Mouse (Mus musculus): Measurements from ENCODE around the gene Pik3ca.

Pik3ca gene

GRCm38 (mm10) chr3:32505841-32506240, 108.4 kb downstream of the Pik3ca start:
- DNase-seq = no peak

GRCm38 (mm10) chr3:32506366-32507225, 109.1 kb downstream of the Pik3ca start:
- DNase-seq = no peak

- DNase-seq = peak; percentile 68 to 81
Measured at GRCm38 (mm10) chr3:32508666-32509324, 111.3 kb downstream of the Pik3ca start.

DNA sequence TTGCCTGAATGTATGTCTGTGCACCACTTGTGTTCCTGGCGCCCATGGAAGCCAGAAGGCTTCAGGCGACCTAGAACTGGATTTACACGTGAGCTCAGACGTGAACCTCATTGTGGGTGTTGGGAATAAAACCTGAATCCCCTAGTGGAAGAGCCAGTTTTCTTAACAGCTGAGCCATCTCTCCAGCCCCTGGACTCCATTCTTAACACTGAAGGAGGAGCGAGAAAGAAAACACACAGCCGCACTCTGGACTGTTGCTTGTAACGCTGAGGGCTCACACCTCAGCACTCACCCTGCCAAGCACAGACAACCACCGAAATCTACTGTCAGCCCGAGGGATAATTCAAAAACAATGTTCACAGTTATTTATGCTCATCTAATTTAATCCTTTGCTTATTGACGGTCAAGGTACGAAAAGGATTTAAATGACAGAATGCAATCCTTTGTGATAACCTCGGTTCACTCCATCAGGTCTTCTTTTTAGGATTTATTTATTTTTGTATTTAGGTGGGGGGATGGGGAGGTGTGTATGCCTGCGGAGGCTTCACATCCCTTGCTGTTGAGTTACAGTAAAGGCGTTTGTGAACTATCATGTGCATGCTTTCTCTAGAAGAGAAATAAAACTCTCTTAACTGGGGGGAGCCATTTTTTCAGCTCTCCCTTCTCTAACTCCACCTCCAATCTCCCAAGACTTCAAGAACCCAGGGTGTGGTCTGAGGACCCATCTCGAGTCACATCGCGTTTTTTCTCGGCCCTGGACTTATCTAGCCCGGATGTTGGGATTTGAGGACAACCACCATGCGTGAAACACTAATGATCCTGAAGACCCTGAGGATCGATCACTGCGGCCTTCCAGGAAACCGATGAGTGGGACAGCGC, 112.3 kb downstream of the Pik3ca start, which contains the start of gene Zfp639:
TSS of gene Zfp639 (plus strand) at position 764 of the 879 bp plus-strand sequence.
- no peak for DNase-seq

GRCm38 (mm10) chr3:32510375-32511190, 113.1 kb downstream of the Pik3ca start:
- peak; percentile 97 to 98 for DNase-seq

GRCm38 (mm10) chr3:32511191-32511550, 113.7 kb downstream of the Pik3ca start:
- no peak for DNase-seq

DNA sequence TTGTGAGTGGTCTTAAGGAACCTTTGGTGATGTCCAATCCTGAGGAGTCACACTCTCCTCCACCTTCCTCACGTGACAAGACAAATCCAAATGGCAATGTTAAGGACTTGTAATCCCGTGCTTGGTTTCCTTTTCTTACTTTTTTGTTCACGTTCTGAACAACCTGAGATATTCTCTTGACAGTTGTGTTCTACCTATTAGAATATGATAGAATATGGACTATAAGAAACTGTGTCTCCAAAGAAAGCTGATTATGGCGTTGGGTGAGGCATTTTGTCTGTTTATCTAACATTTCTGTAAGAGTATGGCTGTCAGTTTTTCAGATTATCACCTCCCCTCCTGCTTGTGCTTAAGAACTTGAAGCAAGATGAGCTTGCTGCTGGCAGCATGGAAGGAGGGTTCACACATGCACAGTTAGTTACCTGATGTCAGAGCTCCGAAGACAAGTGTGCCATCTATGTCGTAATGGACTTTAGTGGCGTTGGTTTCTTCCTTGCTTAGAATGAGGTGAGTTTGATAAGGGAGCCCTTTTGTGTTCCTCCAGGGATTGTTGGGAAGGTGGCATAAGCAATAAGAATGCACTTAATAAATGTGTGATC, 115.3 kb downstream of the Pik3ca start:
- no peak for DNase-seq

DNA sequence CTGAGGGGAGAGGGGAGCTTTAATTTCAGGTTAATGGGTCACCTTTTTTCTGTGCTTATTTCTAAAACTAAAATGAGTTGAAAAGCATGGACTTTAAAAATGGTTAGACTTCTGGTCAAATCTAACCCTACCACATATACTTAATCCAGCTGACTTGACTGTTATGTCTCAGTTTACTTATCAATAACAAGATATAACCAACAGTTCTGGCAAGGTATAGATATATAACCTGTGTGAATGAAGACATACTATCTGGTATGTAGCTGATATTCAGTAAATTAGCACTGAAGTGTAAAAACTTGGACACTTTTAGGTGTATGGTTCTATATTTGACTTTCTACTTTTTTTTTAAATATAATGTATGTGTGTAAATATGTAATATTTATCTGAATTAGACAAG, 116.1 kb downstream of the Pik3ca start:
- no peak for DNase-seq

Measured in kidney, postnatal 25 days (tissue).